Mouse (Mus musculus) activated CD4-positive, CD25-positive, alpha-beta regulatory T cell, adult 4 months (primary cell): Measurements from ENCODE around the gene Sipa1. TPM values are rescaled to one million over a fixed set of nuclear protein-coding genes. Genes with fewer than 3 reads are reported as not detected.
"Not testable (repeated sequence)": the region's sequence is repeated elsewhere in the genome, so short reads cannot be mapped to it uniquely, and the experiment has no call there.

ENCODE experiments used
- ATAC-seq: one replicate; pipeline ENCODE4 v1.8.0; 2017
- polyA plus RNA-seq, 2 experiments: library from polyadenylated mRNA; unstranded; fragments of 100-300 nt; shearing (Covaris generic); gene quantifications; one replicate each; pipeline ENCODE4 v1.2.1; 2017

The Sipa1 gene
- polyA plus RNA-seq = 10 to 100 TPM; 22.3 to 22.4 TPM

DNA sequence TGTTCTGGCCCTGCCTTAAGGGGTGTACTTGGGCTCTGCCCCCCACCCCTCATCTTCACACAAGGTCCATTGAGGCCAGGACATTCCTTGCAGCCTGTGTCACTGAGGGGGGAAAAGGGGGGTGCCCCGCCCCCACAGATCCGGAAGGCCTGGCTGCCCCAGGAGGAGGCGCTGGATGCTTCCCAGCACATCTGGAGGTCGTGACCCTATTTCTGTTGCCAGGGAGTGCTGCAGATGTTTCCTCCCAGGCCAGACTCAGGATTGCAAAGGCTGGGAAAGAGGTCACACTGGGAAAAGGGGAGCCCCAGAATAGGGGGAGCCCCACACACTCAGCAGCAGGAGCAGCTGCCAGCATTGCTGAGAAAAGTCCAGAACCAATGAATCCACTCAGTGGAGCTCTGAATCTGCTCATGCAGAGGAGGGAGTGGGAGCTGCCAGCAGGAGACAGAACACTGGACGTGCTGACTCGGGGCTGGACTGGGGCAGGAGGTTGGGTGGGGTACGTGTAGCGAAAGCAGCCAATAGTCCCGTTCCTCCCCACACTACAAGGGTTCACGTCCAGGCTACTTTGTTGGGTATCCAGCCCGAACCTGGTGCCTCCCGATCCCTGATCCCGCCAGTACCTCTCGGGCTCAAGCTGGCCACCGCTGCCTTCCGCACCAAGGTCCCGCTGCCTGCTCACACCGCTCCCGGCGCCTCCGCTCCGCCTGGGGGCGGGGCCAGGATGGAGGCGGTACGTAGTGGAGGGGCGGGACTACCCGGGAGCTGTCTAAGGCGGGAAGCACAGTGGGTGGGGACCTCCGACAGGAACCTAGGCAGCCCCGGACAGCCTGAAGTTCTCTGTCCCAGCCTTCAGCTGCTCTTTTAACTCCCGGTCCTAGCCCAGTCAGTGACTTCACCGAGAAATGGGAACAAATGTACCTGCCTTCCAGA is at the start of gene Sipa1:
Gene Sipa1, minus strand, starts transcription at position 727 of the 933 bp plus-strand sequence.
- ATAC-seq = peak; percentile 73

DNA sequence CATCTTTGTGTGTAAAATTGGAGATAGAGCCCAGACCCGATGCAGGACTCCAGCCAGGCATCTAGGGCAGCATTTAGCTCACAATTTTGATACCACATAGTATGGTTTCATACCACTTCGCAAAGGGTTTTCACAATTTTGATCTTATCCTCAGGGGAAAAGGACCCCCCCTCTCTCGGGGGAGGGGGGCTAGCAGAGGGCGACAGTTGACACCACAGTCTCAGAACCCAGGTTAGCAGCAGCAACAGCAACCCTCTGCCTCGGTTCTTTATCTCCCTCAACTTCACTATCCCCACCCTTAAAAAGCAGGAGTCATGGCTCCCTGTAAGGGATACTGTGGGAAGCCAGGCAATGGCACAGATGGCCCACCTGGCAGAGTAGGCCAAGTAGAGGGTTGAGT is 49.7 kb upstream of the Sipa1 start:
- ATAC-seq = no peak

DNA sequence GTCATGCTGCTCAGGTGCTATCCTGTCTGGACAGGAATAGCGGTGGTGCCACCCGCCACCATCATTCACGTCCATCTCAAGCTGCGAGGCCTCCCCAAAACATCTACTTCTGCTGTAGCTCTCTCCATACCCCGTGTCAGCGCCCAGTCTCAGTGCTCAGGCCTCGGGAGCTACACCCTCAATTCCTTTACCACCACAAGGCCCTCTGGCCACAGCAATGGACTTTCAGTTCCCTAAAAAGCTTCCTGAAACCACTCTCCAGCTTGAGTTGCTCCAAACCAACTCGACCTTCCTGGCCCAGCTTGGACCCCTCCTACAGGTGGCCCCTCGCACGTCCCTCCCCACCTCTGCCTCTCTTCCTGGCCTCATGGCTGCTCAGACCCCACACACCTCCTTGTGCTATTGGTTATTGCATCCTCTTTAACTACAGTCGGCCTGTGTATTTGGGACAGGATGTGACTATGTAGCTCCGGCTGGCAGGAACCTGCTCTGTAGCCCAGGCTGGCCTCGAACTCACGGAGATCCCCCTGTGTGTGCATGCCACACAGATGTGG is 48.5 kb upstream of the Sipa1 start:
- no peak for ATAC-seq

DNA sequence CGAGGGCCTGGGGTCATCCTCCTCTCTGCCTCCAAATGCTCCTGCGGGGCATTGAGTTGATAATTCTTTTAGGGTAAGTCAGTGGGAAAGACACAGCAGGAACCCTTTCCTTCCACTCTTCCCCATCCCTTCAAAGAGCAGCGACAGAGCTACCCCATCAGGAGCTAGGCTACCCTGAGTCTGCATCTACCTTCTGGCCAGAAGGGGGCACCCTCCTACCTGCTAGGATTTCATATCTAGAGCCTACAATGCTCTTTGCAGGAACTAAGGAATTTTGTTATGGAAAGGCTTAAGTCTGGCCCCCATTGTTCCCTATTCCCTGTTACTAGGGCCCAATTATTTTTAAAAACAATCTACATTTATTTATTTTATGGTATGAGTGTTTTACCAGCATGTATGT is 47.7 kb upstream of the Sipa1 start:
- ATAC-seq = no peak

DNA sequence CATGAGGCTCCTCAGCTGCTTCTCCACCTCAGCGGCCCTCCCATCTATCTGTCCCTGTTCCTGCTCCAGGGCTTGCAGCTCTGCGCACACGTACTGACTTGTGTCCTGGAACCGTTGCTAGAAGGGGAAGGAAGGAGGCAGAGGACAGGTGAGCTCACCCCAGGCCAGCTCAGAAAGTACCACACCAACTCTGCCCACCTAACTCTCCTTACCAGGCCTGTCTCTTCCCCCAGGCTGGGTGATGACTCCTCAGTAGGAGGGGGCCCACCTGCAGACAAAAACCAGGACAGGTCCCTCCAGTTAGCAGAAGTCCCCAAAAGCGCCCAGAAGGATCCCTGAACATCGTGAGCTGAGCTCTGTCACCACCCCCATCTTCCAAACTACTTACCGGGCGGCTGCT is 47.1 kb upstream of the Sipa1 start:
- ATAC-seq = no peak

DNA sequence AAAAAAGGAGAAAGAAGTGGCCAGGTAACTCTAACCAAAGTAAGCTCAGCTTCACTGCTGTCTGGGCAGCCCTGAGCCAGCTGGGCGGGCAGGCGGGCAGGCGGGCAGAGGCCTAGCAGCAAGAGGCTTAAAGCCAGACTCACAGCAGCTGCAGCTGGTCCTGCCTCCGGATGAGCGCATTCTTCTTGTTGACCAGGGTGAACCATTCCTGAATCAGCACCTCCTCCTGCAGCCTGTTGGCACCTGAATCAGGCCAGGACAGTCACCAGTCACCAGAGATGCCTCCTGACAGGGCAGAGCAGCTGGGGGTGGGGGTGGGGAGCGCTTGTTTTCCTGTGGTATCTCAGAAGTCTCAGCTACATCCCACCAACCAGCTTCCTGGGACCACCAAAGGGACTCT is 46.6 kb upstream of the Sipa1 start:
- ATAC-seq = no peak

DNA sequence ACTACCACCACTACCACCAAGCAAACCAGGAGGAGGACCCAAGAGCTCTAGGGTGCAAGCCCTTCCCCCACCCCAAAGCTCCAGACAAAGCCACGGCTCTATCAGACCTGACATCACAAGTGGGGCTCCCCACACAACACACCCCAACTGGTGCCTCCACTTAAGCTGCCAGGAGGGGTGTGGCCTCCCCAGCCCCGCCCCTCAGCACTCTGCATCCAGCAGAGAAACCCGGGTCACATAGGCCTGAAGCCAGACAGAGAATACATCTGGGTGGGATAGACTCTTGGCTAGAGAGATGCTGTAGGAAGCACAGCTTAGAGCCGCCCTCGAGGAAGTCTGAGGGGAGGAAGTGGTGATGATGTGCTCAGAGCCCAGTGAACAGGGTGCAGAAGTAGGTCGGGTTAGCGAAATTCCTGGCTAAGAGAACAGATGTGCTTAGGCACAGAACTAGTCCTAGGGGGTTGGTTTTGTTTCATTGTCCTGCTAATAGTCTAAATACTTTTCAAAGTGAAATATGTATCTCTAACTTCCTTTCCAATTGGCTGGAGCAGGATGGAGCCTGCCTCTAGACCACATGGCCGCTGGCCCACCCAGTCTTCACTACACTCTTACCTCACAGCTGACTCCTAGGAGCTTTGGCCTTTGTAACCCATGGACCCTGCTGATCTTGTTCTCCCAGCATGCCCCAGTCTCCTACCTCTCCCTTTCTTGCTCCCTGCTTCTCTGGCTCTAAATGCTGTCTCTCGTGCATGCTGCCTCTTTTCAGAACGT is 41.5 kb upstream of the Sipa1 start:
- peak; percentile 65 for ATAC-seq

DNA sequence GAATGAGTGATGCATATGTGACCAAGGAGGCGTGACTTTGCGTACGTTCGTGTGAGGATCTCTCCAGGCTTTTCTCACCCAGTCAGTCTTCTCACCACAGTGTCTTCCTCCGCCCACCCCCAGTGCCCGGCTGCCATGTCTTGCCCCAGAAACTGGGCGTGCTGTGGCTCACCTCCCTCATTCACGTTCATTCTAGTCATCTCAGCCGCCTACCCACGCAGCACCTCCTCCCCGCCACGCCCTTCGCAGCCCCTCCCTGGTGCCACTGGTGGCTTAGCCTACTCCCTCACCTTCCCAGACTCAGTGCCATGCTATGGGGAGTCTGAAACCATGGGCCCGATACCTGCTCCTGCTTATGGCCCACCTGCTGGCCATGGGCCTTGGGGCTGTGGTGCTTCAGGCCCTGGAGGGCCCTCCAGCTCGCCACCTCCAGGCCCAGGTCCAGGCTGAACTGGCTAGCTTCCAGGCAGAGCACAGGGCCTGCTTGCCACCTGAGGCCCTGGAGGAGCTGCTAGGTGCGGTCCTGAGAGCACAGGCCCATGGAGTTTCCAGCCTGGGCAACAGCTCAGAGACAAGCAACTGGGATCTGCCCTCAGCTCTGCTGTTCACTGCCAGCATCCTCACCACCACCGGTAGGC is 40.8 kb upstream of the Sipa1 start, which contains the start of gene Kcnk7:
Gene Kcnk7, plus strand, starts transcription at position 205 of the 638 bp plus-strand sequence.
- ATAC-seq = peak; percentile 77

DNA sequence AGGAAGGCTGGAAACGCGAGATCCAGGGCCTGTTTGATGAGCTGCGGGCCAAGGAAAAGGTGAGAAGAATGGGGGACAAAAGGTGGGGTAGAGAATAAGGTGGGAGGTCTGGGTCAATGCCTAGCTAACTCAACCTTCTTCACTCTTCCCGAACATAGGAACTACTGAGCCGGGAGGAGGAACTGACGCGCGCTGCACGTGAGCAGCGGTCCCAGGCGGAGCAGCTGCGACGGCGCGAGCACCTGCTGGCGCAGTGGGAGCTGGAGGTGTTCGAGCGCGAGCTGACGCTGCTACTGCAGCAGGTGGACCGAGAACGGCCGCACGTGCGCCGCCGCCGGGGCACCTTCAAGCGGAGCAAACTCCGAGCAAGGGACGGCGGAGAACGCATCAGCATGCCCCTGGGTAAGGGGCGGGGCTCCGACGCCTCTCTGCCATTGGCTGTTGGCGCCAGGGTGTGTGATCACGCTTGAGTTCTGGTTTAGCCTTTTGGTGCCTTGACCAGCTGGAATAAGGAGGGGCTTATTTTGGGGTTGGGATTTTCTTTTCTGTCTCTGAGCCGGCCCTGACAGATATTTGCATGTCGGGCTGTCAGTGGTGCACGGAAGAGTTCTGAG is 32.4 kb upstream of the Sipa1 start:
- ATAC-seq = no peak

DNA sequence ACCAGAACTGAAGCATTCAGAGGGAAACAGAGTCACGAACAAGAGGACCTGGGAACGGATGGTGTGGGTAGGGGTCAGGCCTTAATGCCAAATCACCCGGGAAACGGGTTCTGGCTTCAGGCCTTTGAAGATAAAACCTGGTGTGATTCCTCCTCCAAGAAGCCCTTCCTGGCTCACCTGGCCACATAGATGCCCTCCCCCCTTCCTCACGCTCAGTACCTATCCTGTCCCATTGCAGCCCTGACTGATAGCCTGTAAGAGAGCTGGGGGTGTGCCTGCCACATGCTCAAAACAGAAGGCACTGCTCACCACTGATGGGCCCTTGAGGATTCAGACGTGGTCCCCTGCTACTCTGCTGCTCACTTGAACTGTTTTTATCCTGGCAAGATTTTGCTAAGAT is 30.3 kb upstream of the Sipa1 start:
- no peak for ATAC-seq

DNA sequence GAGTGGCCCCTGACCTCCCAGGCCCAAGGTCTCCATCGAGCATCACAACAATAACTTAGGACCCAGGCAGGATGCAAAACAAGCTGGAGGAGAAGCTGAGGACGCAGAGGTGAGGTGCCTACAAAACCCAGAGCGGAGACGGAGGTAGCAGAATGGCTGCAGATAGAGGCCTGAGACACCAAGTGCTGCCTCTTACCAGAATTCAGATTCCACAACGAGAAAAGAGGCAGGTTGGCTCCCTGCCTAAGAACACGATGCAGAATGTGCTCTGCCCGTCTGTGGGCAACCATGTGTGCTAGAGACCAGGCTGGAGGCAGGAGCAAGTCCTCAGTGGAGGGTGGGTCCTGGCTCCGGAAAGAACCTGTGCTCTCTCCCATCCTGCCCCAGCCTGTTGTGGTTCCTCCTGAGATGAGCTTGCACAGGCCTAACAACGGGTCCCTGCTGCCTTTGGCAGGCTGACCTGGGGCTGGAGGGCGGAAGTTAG is 29.4 kb upstream of the Sipa1 start:
- no peak for ATAC-seq

DNA sequence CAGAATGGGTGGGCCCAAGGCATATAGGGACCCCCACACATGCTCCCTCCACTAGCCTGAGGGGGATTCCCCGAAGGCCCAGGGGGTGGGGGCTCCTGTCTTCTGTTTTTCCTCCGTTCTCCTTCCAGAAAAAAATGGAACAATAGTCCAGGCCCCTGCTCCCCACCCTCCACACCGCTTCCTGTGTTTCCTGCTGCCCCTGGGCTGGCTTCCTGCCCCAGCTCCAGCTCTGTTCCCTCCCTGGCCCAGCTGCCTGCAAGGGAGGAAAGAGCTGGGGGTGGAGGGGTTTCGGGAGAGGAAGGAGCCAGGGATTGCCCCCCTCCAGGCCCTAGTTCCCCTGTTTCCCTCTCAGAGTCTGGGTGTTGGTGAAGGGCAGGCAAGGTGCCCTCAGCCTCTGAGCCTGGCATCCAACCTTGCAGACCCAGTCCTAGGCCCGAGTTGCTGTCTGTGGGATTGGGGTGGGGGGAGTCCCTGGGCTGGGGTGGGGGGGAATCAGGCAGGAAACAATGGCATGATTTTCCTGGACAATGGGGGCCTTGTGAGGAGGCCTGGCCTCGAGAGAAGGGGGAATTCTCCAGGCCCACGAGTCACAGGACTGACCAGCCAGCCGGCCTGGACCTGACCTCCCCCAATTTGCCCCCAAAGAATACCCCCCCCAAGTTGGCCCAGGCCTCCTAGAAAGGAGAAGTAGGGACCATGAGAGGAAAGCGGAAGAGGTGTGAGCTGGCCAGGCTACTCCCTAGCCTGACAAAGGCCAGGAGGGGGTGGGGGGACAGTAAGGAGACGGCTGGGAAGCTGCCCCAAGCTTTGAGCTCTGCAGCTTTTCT is 28.8 kb upstream of the Sipa1 start:
- no peak for ATAC-seq

DNA sequence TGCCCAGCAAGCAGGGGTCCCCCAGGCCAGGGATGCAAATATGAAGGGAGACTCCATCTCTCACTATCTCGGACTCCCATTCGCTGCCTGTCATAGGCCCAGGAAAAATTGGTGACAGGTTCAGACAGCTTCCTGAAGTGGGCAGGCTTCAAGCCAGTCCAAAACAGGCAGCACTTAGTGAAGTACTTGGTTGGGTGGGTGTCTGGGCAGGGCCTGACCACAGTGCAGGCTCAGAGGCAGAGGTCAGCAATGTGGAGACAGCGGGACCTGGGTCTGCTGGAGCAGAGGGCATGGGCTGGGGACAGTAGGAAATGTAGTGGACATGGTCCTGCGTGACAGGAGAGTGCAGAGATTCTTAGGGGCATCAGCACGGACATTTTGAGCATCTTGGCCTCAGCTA is 28.1 kb upstream of the Sipa1 start:
- no peak for ATAC-seq

DNA sequence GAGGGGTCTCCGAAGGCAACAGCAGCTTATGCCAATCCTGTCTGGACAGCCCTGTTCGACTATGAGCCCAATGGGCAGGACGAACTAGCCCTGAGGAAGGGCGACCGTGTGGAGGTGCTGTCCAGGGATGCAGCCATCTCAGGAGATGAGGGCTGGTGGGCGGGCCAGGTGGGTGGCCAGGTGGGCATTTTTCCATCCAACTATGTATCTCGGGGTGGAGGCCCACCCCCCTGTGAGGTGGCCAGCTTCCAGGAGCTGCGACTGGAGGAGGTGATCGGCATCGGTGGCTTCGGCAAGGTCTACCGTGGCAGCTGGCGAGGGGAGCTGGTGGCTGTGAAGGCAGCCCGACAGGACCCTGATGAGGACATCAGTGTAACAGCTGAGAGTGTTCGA is 26.8 kb upstream of the Sipa1 start:
- no peak for ATAC-seq

DNA sequence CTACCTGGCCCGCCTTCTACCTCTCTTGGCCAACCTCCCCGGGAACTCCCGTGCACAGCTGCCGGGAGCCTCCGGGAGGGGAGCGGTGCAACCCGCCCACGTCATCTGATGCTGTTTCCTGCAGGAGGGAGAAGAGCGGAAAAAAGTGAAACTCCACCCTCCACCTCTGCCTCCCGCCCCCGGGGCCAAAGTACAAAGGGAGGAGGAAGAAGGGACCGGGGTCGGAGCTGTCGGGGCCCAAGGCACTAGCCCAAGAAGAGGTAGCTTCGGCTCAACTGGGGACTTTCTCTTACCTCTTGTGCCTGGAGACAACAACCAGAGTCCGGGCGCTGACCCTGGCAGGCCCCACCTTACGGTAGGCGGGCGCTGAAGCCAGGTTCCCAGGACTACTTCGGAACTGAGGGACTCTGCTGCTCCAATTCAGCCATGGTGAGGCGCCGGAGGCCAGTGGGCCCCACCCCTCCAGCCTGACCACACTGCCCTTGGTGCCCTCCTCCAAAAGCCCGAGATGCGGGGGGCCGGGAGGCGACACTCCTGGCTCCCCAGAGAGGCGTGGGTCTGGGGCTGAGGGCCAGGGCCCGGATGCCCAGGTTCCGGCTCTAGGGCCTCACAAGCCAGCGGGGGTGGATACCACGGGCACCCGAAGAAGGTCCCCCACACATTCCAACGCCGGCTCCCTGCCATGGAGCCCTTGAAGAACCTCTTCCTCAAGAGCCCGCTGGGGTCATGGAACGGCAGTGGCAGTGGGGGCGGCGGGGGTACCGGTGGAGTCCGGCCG is 26.2 kb upstream of the Sipa1 start:
- peak; percentile 71 for ATAC-seq

DNA sequence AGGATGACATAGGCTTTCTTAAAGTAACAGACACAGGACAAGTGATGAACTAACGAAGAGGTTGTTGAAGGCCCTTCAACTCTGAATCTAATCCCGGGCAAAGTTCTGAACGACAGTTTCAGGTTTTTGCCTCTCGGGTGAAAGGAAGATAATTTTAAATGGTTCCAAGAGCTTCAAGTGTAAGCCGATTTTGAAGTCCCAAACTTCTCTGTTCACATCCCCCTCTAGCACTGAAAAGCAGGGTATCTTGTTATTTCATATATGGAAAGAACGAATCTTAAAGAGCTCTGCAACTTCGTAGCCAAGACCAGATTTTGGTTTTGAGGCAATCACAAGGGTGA is 25.6 kb upstream of the Sipa1 start:
- no peak for ATAC-seq

DNA sequence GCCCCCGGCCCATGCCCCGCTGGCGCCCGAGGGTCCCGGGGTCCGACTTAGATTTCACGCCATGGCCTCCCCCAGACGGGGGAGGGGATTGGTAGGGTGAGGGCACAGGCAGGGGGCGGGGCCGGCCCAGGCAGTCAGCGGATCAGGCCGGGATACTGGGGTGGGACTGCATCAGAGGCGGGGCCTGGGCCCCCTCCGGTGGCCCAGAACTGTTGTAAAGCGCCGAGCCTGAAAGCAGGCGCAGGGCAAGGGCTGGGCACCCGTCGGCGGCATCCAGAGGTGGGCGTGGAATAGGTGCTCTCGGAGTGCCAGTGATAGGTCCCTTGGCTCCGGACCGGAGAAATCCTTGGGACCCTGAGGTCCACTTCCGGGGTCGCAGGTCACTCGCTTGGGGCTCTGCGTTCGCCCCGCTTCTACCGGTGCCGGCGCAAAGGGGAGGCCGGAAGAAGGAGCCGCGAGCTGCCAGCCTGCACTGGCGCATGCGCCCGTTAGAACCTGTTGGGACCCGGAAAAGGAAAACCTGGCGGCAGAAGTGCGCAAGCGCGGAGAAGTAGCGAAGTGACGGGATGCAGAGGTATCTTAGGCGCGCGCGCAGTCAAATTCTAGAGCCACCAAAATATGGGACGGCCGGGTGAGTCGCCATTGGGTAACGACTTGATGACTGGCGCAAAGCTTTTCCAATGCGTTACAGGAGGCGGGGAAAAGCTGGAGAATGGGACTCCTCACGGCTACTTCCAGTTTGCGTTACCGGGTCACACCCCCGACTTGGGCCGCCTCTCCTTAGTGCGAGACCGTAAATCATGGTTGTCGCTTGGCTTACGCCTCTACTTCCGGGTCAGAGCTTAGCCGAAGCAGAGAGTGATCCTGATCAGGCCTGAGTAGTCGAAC is 24.9 kb upstream of the Sipa1 start, which contains the start of the genes Map3k11 and Pcnx3:
Gene Map3k11, plus strand, starts transcription at position 543 of the 888 bp plus-strand sequence.
Gene Pcnx3, minus strand, starts transcription at position 709 of the 888 bp plus-strand sequence.
- peak; percentile 78 for ATAC-seq

DNA sequence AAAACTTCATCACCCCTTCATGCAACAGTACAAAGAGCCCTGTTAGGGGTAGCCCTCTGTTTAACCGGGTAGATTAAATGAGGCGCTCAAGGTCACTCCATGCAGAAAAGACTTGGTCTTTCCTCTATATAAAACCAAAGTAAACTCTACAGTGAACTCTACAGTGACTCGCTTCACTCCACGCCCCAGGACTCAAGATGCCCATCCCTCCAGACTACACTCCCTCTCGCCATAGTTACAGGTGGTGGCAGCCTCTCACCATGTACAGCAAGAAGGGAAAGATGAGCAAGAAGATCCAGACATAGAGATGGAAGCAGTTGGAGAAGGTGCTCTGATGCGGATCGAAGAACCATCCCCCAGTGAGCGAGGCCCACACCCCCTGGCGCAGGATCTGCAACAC is 24.2 kb upstream of the Sipa1 start:
- no peak for ATAC-seq

DNA sequence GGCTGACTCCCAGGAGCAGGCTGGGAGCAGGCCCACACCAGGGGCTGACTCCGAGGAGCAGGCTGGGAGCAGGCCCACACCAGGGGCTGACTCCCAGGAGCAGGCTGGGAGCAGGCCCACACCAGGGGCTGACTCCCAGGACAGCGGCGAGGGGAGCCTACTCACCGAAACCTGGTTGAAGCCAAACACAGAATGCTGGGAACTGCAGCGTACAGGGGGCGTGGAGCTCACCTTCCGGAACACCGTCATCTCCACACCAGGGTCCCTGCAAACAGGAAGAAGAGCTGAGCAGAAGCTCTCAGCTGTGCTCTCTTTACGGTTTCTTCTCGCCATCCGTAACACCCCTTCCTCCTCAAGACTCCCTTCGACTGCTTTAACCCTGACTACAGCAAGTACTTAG is 23.4 kb upstream of the Sipa1 start:
- not testable (repeated sequence) for ATAC-seq
